Mouse (Mus musculus): ENCODE measurements around the gene Slc25a10. TPM values are rescaled to one million over a fixed set of nuclear protein-coding genes. Genes with fewer than 3 reads are reported as not detected.
"Not testable (repeated sequence)": the region's sequence is repeated elsewhere in the genome, so short reads cannot be mapped to it uniquely, and the experiment has no call there.

The Slc25a10 gene
- polyA plus RNA-seq, 1 experiment from 2014 or later: 104 TPM

GRCm38 (mm10) chr11:120514262-120514661 lies 22.6 kb downstream of the Slc25a10 start:
- 89% methylated on average over 2 of the region's 2 CpGs for WGBS
- not testable (repeated sequence) for ATAC-seq; H3K9me3 ChIP-seq (ENCODE audit: control insufficient read depth, low read length)

GRCm38 (mm10) chr11:120515611-120516010 lies 24.0 kb downstream of the Slc25a10 start:
- peak overlapping the region; percentile 48 for H3K9ac ChIP-seq (ENCODE audit: low read depth, low read length)
- H3K4me2 ChIP-seq (ENCODE audit: low read depth, low read length): no peak overlapping the region
- H3K9me3 ChIP-seq (ENCODE audit: control insufficient read depth, low read length): no peaks in the 10 kb centered on the region
- no peaks in the 10 kb centered on the region for H3K27me3 ChIP-seq (replicated peaks; ENCODE audit: control insufficient read depth, insufficient read depth, low read length)
- peak; percentile 78 for ATAC-seq
- H3K4me3 ChIP-seq (ENCODE audit: low read length): no peak overlapping the region
- peaks cover 12% of the 10 kb centered on the region for H3K4me1 ChIP-seq (ENCODE audit: control insufficient read depth, insufficient read depth, low read length)
- H3K27ac ChIP-seq (ENCODE audit: low read length): peak overlapping the region; percentile 43
- 15% methylated on average over 17 of the region's 17 CpGs for WGBS
- H3K36me3 ChIP-seq (ENCODE audit: control insufficient read depth, insufficient read depth, low read length): no peaks in the 10 kb centered on the region

More at GRCm38 (mm10) chr11:120514262-120514661, 22.6 kb downstream of the Slc25a10 start:
- H3K4me3 ChIP-seq (ENCODE audit: low read length); H3K27me3 ChIP-seq (replicated peaks; ENCODE audit: control insufficient read depth, insufficient read depth, low read length); H3K4me2 ChIP-seq (ENCODE audit: low read depth, low read length); H3K9ac ChIP-seq (ENCODE audit: low read depth, low read length); H3K36me3 ChIP-seq (ENCODE audit: control insufficient read depth, insufficient read depth, low read length); H3K27ac ChIP-seq (ENCODE audit: low read length): not testable (repeated sequence)
- peaks cover 22% of the 10 kb centered on the region for H3K4me1 ChIP-seq (ENCODE audit: control insufficient read depth, insufficient read depth, low read length)

DNA sequence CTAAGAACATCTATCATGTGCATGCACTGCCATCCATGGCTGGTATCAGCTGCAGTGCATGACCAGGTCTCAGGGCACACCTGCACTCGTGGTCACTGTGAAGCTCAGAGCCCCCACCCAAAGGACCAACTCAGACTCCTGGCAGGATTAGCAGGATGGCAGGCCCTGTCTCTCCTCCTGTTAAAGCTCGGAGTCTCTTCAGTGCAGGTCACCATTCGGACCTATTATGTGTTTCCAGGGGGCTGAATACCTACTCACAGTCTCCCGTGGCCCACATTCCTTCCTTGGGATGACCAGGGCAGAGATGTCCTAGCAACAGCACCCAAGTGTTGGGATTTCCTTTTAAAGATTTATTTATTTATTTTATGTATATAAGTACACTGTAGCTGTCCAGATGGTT lies 25.5 kb downstream of the Slc25a10 start:
- no peaks in the 10 kb centered on the region for H3K9me3 ChIP-seq (ENCODE audit: control insufficient read depth, low read length)
- no peak overlapping the region for H3K4me2 ChIP-seq (ENCODE audit: low read depth, low read length)
- ATAC-seq: no peak
- H3K9ac ChIP-seq (ENCODE audit: low read depth, low read length): no peak overlapping the region
- no peak overlapping the region for H3K27ac ChIP-seq (ENCODE audit: low read length)
- 82% methylated on average over 4 of the region's 4 CpGs for WGBS
- peaks cover 11% of the 10 kb centered on the region for H3K4me1 ChIP-seq (ENCODE audit: control insufficient read depth, insufficient read depth, low read length)
- H3K4me3 ChIP-seq (ENCODE audit: low read length): no peak overlapping the region
- no peaks in the 10 kb centered on the region for H3K27me3 ChIP-seq (replicated peaks; ENCODE audit: control insufficient read depth, insufficient read depth, low read length)
- H3K36me3 ChIP-seq (ENCODE audit: control insufficient read depth, insufficient read depth, low read length): no peaks in the 10 kb centered on the region

DNA sequence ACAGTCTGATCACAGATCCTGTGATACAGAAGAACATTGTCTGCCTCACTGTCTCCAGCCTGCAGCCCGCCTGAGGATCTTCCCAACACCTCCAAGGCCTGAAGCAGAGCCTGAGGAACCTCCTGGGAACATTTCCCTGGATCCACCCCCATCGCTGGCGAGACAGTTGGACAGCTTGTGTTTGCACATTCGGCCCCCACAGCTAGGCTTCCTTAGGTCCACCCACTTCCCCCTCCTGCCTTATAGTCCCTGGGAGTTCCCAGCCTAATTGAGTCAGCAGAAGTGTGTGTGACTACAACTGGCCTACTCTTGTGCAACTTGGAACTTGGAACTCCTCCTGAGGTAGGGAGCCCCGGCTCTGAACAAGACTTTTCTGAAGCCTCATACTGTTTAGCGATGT lies 26.4 kb downstream of the Slc25a10 start:
- H3K4me3 ChIP-seq (ENCODE audit: low read length): no peak overlapping the region
- H3K4me1 ChIP-seq (ENCODE audit: control insufficient read depth, insufficient read depth, low read length): peaks cover 11% of the 10 kb centered on the region
- no peaks in the 10 kb centered on the region for H3K27me3 ChIP-seq (replicated peaks; ENCODE audit: control insufficient read depth, insufficient read depth, low read length)
- peak overlapping the region; percentile 57 for H3K9ac ChIP-seq (ENCODE audit: low read depth, low read length)
- H3K9me3 ChIP-seq (ENCODE audit: control insufficient read depth, low read length): no peaks in the 10 kb centered on the region
- H3K36me3 ChIP-seq (ENCODE audit: control insufficient read depth, insufficient read depth, low read length): no peaks in the 10 kb centered on the region
- 46% methylated on average over 6 of the region's 6 CpGs for WGBS
- peak overlapping the region; percentile 31 for H3K4me2 ChIP-seq (ENCODE audit: low read depth, low read length)
- peak overlapping the region; percentile 93 for H3K27ac ChIP-seq (ENCODE audit: low read length)
- peak; percentile 89 for ATAC-seq

DNA sequence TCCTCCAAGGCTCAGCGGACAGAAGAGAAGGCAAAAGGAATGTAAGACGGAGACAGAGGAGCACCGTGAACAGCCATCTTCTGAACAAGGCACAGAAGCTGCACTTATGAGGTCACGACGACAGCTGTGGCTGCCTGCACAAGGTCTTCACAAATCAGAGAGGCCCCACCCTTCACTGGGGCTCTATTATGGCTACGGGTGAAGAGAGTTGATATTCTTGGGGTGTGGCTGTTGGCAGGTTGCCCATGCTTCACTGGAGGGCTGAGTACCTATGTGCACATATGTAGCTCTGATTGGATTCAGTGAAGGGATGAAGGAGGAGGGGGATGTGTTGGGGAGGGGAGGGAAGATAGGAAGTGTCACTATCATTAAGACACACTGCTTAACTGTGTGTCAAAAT lies 26.9 kb downstream of the Slc25a10 start:
- Histone ChIP-seq H3K27me3 (replicated peaks; ENCODE audit: control insufficient read depth, insufficient read depth, low read length) (no peaks in the 10 kb centered on the region), H3K9ac (ENCODE audit: low read depth, low read length) (peak overlapping the region; percentile 57; the same call in 1 of the 2 replicates), H3K4me3 (ENCODE audit: low read length) (peak overlapping the region; percentile 21; the same call in 1 of the 2 replicates), H3K4me2 (ENCODE audit: low read depth, low read length) (peak overlapping the region; percentile 31), H3K27ac (ENCODE audit: low read length) (peak overlapping the region; percentile 93), H3K36me3 (ENCODE audit: control insufficient read depth, insufficient read depth, low read length) (no peaks in the 10 kb centered on the region), H3K4me1 (ENCODE audit: control insufficient read depth, insufficient read depth, low read length) (peaks cover 11% of the 10 kb centered on the region), H3K9me3 (ENCODE audit: control insufficient read depth, low read length) (no peaks in the 10 kb centered on the region)
- WGBS: 44% methylated on average over 6 of the region's 6 CpGs
- ATAC-seq: peak; percentile 89

GRCm38 (mm10) chr11:120519738-120520137 lies 28.1 kb downstream of the Slc25a10 start:
- H3K4me2 ChIP-seq (ENCODE audit: low read depth, low read length): no peak overlapping the region
- H3K27me3 ChIP-seq (replicated peaks; ENCODE audit: control insufficient read depth, insufficient read depth, low read length): no peaks in the 10 kb centered on the region
- H3K9me3 ChIP-seq (ENCODE audit: control insufficient read depth, low read length): no peaks in the 10 kb centered on the region
- H3K4me1 ChIP-seq (ENCODE audit: control insufficient read depth, insufficient read depth, low read length): peaks cover 11% of the 10 kb centered on the region
- no peak overlapping the region for H3K4me3 ChIP-seq (ENCODE audit: low read length)
- H3K9ac ChIP-seq (ENCODE audit: low read depth, low read length): peak overlapping the region; percentile 30; the same call in 1 of the 2 replicates
- H3K36me3 ChIP-seq (ENCODE audit: control insufficient read depth, insufficient read depth, low read length): no peaks in the 10 kb centered on the region
- WGBS: 38% methylated on average over 9 of the region's 9 CpGs
- H3K27ac ChIP-seq (ENCODE audit: low read length): no peak overlapping the region
- no peak for ATAC-seq

GRCm38 (mm10) chr11:120520498-120520897 lies 28.9 kb downstream of the Slc25a10 start:
- ATAC-seq: no peak
- 74% methylated on average over 9 of the region's 9 CpGs for WGBS
- H3K27ac ChIP-seq (ENCODE audit: low read length): no peak overlapping the region

DNA sequence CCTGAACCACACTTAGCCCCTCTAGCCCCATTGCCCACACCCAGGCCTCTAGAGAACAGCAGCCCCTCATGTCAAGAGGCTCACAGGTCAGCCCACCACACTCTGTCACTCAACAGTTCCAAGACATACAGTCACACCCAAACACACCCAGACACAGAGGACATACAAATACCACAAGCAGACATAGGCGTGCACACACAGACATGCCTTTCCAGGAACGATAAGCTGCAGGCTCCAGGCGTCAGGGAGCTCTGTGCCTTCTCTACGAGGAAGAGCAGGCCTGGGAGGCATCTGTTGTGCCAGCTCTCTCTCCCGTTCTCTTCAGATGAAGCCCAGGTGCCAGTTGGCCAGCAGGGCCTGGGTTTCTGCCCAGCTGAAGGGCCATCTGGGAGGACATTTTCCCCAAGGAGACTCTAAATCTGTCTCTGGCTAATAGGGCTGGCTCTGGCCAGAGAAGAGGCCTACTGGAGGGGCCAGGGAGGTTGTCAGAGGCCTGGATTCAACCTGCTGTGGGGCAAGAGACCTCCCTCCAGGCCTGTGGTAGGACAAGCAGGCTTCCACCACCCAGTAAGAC lies 29.4 kb downstream of the Slc25a10 start:
- 57% methylated on average over 5 of the region's 5 CpGs for WGBS
- Histone ChIP-seq H3K4me3 (ENCODE audit: low read length) (no peak overlapping the region), H3K9me3 (ENCODE audit: control insufficient read depth, low read length) (no peaks in the 10 kb centered on the region), H3K9ac (ENCODE audit: low read depth, low read length) (peak overlapping the region; percentile 44), H3K4me1 (ENCODE audit: control insufficient read depth, insufficient read depth, low read length) (peaks cover 7% of the 10 kb centered on the region), H3K4me2 (ENCODE audit: low read depth, low read length) (no peak overlapping the region), H3K27me3 (replicated peaks; ENCODE audit: control insufficient read depth, insufficient read depth, low read length) (no peaks in the 10 kb centered on the region), H3K36me3 (ENCODE audit: control insufficient read depth, insufficient read depth, low read length) (no peaks in the 10 kb centered on the region), H3K27ac (ENCODE audit: low read length) (peak overlapping the region; percentile 35; the same call in 1 of the 2 replicates)
- ATAC-seq: 0 out of 2 replicates have a peak, but pooled peaks have one; percentile 12

More at GRCm38 (mm10) chr11:120520498-120520897, 28.9 kb downstream of the Slc25a10 start:
- no peaks in the 10 kb centered on the region for H3K36me3 ChIP-seq (ENCODE audit: control insufficient read depth, insufficient read depth, low read length)
- no peak overlapping the region for H3K4me2 ChIP-seq (ENCODE audit: low read depth, low read length)
- no peak overlapping the region for H3K4me3 ChIP-seq (ENCODE audit: low read length)
- H3K27me3 ChIP-seq (replicated peaks; ENCODE audit: control insufficient read depth, insufficient read depth, low read length): no peaks in the 10 kb centered on the region
- no peaks in the 10 kb centered on the region for H3K9me3 ChIP-seq (ENCODE audit: control insufficient read depth, low read length)
- H3K9ac ChIP-seq (ENCODE audit: low read depth, low read length): 0 out of 2 replicates have a peak overlapping the region, but pooled peaks have one; percentile 30
- peaks cover 11% of the 10 kb centered on the region for H3K4me1 ChIP-seq (ENCODE audit: control insufficient read depth, insufficient read depth, low read length)

DNA sequence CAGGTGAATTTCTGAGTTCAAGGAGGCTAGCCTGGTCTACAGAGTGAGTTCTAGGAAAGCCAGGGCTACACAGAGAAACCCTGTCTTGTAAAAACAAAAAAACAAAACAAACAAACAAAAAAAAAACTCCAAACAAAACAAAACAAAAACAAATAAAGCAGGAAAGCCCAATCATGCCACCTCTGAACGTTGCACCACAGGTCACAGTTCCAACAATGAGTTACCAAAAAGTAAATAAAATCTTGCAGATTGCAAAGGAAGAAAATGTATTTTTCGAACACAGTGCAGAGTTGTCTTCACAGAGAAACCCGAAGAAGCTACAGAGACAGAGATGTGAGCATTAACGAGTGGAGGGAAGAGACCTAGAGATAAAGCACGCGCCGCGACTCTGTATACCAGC lies 30.9 kb downstream of the Slc25a10 start:
- H3K9ac ChIP-seq (ENCODE audit: low read depth, low read length): no peak overlapping the region
- ATAC-seq: no peak
- H3K4me3 ChIP-seq (ENCODE audit: low read length): no peak overlapping the region
- H3K27me3 ChIP-seq (replicated peaks; ENCODE audit: control insufficient read depth, insufficient read depth, low read length): no peaks in the 10 kb centered on the region
- no peaks in the 10 kb centered on the region for H3K36me3 ChIP-seq (ENCODE audit: control insufficient read depth, insufficient read depth, low read length)
- H3K27ac ChIP-seq (ENCODE audit: low read length): no peak overlapping the region
- no peak overlapping the region for H3K4me2 ChIP-seq (ENCODE audit: low read depth, low read length)
- 80% methylated on average over 8 of the region's 8 CpGs for WGBS
- H3K9me3 ChIP-seq (ENCODE audit: control insufficient read depth, low read length): no peaks in the 10 kb centered on the region
- H3K4me1 ChIP-seq (ENCODE audit: control insufficient read depth, insufficient read depth, low read length): peaks cover 7% of the 10 kb centered on the region

DNA sequence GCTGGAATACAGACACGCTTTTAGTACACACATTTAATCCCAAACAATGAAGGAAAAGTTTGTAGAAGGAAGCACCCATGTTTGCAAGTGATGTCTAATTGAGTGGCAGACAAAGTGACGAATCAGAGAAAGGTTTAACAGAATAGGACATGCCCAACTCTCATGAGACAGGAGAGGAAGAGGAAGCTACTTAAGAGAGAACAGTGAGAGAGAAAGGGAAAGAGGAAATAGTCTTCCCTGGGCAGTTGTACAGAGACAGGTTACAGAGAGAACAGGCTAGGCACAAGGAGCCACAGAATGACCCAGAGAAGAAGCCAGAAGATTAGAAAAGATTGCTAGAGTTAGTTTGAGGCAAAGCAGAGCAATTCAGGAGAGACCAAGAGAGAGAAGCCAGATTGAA lies 34.3 kb downstream of the Slc25a10 start:
- ATAC-seq: no peak
- Histone ChIP-seq H3K4me1 (ENCODE audit: control insufficient read depth, insufficient read depth, low read length) (peaks cover 6% of the 10 kb centered on the region), H3K4me2 (ENCODE audit: low read depth, low read length) (no peak overlapping the region), H3K9me3 (ENCODE audit: control insufficient read depth, low read length) (no peaks in the 10 kb centered on the region), H3K9ac (ENCODE audit: low read depth, low read length) (no peak overlapping the region), H3K27me3 (replicated peaks; ENCODE audit: control insufficient read depth, insufficient read depth, low read length) (peaks cover 25% of the 10 kb centered on the region), H3K4me3 (ENCODE audit: low read length) (no peak overlapping the region), H3K27ac (ENCODE audit: low read length) (no peak overlapping the region), H3K36me3 (ENCODE audit: control insufficient read depth, insufficient read depth, low read length) (no peaks in the 10 kb centered on the region)
- WGBS: 80% methylated on average over 2 of the region's 2 CpGs

Data from intestine, embryonic 16.5 days (tissue).